ENCODE assay signal across 8 mouse cellular contexts in genomic region chr11:32709563-32709962, GRCm38 (mm10).
A peak's percentile ranks its signal among the peaks of the same experiment; 100 is the strongest.
DNase-seq lines count a peak whose midpoint lies in the region; TF ChIP-seq lines count a peak whose summit lies in the region.

No protein-coding gene starts in this region.

- intact Hi-C loops in left cerebral cortex, postnatal 36 days (cut with DNase I) = loop anchor here (1.0 kb wide), 2 partner anchors 33 to 84 kb away; no protein-coding TSS in a partner anchor

- peaks cover 0 to 10% of the 10 kb centered on the region in 2 experiments; a peak in 2 of 4 replicates for H3K4me1 ChIP-seq in ES-E14 (ENCODE audit: control insufficient read depth in 2 of 2, insufficient read depth in 2 of 2, low read length in 2 of 2, poor library complexity in 1 of 2)

- DNase-seq in adrenal gland, postnatal 10 days = peak; percentile 68
- no peak for DNase-seq in adrenal gland, postnatal 4 days (ENCODE audit: low spot score in 2 of 2)
- peak; percentile 51 for DNase-seq in left cerebral cortex, adult 11 months (ENCODE audit: low spot score)
- DNase-seq in left cerebral cortex, postnatal 36 days (ENCODE audit: low spot score in 2 of 2) = no peak
- peak; percentile 40 for DNase-seq in ES-E14 (ENCODE audit: low read depth, low spot score)
- DNase-seq in embryo, embryonic 10 days (ENCODE audit: low spot score) = peak; percentile 78
- DNase-seq in layer of hippocampus, postnatal 10 days (ENCODE audit: low spot score in 2 of 2) = peak; percentile 58 to 69
- DNase-seq in splenic B cell, adult 2 months (ENCODE audit: low read depth, low spot score) = peak; percentile 54

- in situ Hi-C loops in ES-E14 (cut with MboI; ENCODE audit: low sequenced_read_pairs in 2 of 2, unreplicated experiment in 2 of 2) = no loop called here

- H3K27me3 ChIP-seq in splenic B cell, adult 2 months (ENCODE audit: control insufficient read depth, insufficient read depth, low read length, poor library complexity, severe bottlenecking) = no peaks in the 10 kb centered on the region

- H3K4me3 ChIP-seq in ES-E14 (ENCODE audit: insufficient read depth in 1 of 2, low read depth in 1 of 2, low read length in 2 of 2, poor library complexity in 1 of 2, severe bottlenecking in 1 of 2) = no peak overlapping the region

- no peak overlapping the region for H3K27ac ChIP-seq in ES-E14 (ENCODE audit: insufficient read depth, low read depth, low read length, poor library complexity, severe bottlenecking)

- no peak overlapping the region for H3K9ac ChIP-seq in ES-E14 (ENCODE audit: insufficient read depth, low read depth, low read length, poor library complexity, severe bottlenecking)

- H3K36me3 ChIP-seq in ES-E14 (ENCODE audit: control insufficient read depth, insufficient read depth, low read length, poor library complexity, severe bottlenecking) = peaks cover 2% of the 10 kb centered on the region; the same call in 1 of the 2 replicates
- H3K36me3 ChIP-seq in splenic B cell, adult 2 months (ENCODE audit: control insufficient read depth, insufficient read depth, low read length, poor library complexity, severe bottlenecking) = no peaks in the 10 kb centered on the region; the same call in 1 of the 2 replicates

- H3K9me3 ChIP-seq in ES-E14 (ENCODE audit: control insufficient read depth, insufficient read depth, low read depth, low read length) = no peaks in the 10 kb centered on the region

TF ChIP-seq in ES-E14, 5 proteins besides CTCF, POLR2A, EP300 and RAD21:
- no peak; the same call in 1 of the 2 replicates for TF ChIP-seq ZC3H11A (IDR thresholded peaks at IDR 0.05; ENCODE audit: borderline replicate concordance, low read depth, low read length)
- TF ChIP-seq MAFK (IDR thresholded peaks at IDR 0.05; ENCODE audit: insufficient read depth, low read depth, low read length) = no peak
- TF ChIP-seq CHD2 (IDR thresholded peaks at IDR 0.05; ENCODE audit: low read depth, low read length) = no peak
- no peak for TF ChIP-seq ZNF384 (IDR thresholded peaks at IDR 0.05; ENCODE audit: low read depth, low read length)
- TF ChIP-seq HCFC1 (IDR thresholded peaks at IDR 0.05; ENCODE audit: borderline replicate concordance, insufficient read depth, low read length) = no peak

Comparison
In these comparisons a context has a peak if more than half of its experiments do, and no peak if none do; other contexts are left out.
1. DNase-seq: peak in adrenal gland, postnatal 10 days (single experiment), left cerebral cortex, adult 11 months (single experiment), ES-E14 (single experiment), embryo, embryonic 10 days (single experiment), layer of hippocampus, postnatal 10 days (2 of 2) and splenic B cell, adult 2 months (single experiment); none in adrenal gland, postnatal 4 days (0 of 2) and left cerebral cortex, postnatal 36 days (0 of 2).